Mouse (Mus musculus) heart, embryonic 11.5 days (tissue): Measurements from ENCODE around the gene Cers6. TPM values are rescaled to one million over a fixed set of nuclear protein-coding genes. Genes with fewer than 3 reads are reported as not detected.

Source experiments
- ATAC-seq: fragments of 200-750 bp; cut with Nextera tagmentation; replicated peaks from 2 replicates; pipeline ENCODE4 v1.8.0; 2017; ENCODE audit warnings: moderate library complexity; ENCODE audit not compliant: insufficient number of reproducible peaks, low FRiP score, low TSS enrichment
- H3K27ac ChIP-seq: fragments of 300-500 bp; sonication (generic); 2 replicates; pipeline ENCODE4 v1.5.1; 2014; ENCODE audit warnings: mild to moderate bottlenecking, low read depth, low read length
- H3K27me3 ChIP-seq: fragments of 300-500 bp; sonication (generic); 2 replicates; pipeline ENCODE4 v1.6.1; 2014; ENCODE audit warnings: mild to moderate bottlenecking, low read length, mixed read lengths; ENCODE audit not compliant: control insufficient read depth, insufficient read depth
- H3K36me3 ChIP-seq: fragments of 300-500 bp; sonication (generic); 2 replicates; pipeline ENCODE4 v1.6.1; 2014; ENCODE audit warnings: mild to moderate bottlenecking, low read length, moderate library complexity, mixed read lengths; ENCODE audit not compliant: control insufficient read depth, insufficient read depth
- H3K4me1 ChIP-seq: fragments of 300-500 bp; sonication (generic); 2 replicates; pipeline ENCODE4 v1.6.1; 2014; ENCODE audit warnings: low read length; ENCODE audit not compliant: control insufficient read depth, insufficient read depth
- H3K4me2 ChIP-seq: fragments of 300-500 bp; sonication (generic); 2 replicates; pipeline ENCODE4 v1.6.1; 2014; ENCODE audit warnings: mild to moderate bottlenecking, moderate library complexity
- H3K4me3 ChIP-seq: fragments of 300-500 bp; sonication (generic); 2 replicates; pipeline ENCODE4 v1.5.1; 2014; ENCODE audit warnings: low read depth, low read length
- H3K9ac ChIP-seq: fragments of 300-500 bp; sonication (generic); 2 replicates; pipeline ENCODE4 v1.6.1; 2014; ENCODE audit warnings: mild to moderate bottlenecking, low read depth, low read length, moderate library complexity
- H3K9me3 ChIP-seq: fragments of 300-500 bp; sonication (generic); replicated peaks from 2 replicates; pipeline ENCODE4 v1.6.1; 2016; ENCODE audit warnings: low read length; ENCODE audit not compliant: control insufficient read depth
- WGBS: fragments of 180-500 bp; shearing (Covaris S2); extraction: QIAGEN DNeasy Blood & Tissue Kit; methylation state at CpG from one replicate; pipeline ENCODE4 v1.1.7; 2014; ENCODE audit not compliant: insufficient replicate concordance; 5-methylcytosine and 5-hydroxymethylcytosine counted together
- polyA plus RNA-seq: library from polyadenylated mRNA; unstranded; fragments of >200 nt; fragmentation: Nextera tagmentation; extraction: Ambion mirVana; gene quantifications from 2 replicates; pipeline ENCODE4 v1.2.1, GENCODE M21; 2014

Gene Cers6
- polyA plus RNA-seq, 1 experiment from 2014 or later, result 31.6 TPM

GRCm38 (mm10) chr2:69035457-69035856, 174.2 kb downstream of the Cers6 start:
- Histone ChIP-seq H3K27ac (no peak overlapping the region), H3K36me3 (no peaks in the 10 kb centered on the region), H3K27me3 (no peaks in the 10 kb centered on the region), H3K4me2 (no peak overlapping the region), H3K4me3 (no peak overlapping the region), H3K9me3 (no peaks in the 10 kb centered on the region), H3K9ac (no peak overlapping the region), H3K4me1 (no peaks in the 10 kb centered on the region)
- no peak for ATAC-seq
- 51% methylated on average over 4 of the region's 4 CpGs for WGBS

GRCm38 (mm10) chr2:69037362-69037761, 176.1 kb downstream of the Cers6 start:
- ATAC-seq, result no peak
- Histone ChIP-seq H3K4me2 (no peak overlapping the region), H3K4me3 (no peak overlapping the region), H3K27ac (no peak overlapping the region), H3K9ac (no peak overlapping the region), H3K27me3 (no peaks in the 10 kb centered on the region), H3K4me1 (no peaks in the 10 kb centered on the region), H3K36me3 (no peaks in the 10 kb centered on the region), H3K9me3 (no peaks in the 10 kb centered on the region)
- 74% methylated on average over 2 of the region's 2 CpGs for WGBS

- no peaks in the 10 kb centered on the region for H3K9me3 ChIP-seq
- 0 out of 2 replicates have a peak, but pooled peaks cover 2% of the 10 kb centered on the region for H3K4me1 ChIP-seq
- H3K27ac ChIP-seq, result no peak overlapping the region
- H3K27me3 ChIP-seq, result no peaks in the 10 kb centered on the region
- H3K4me3 ChIP-seq, result no peak overlapping the region
- no peak overlapping the region for H3K4me2 ChIP-seq
- WGBS, result 63% methylated on average over 6 of the region's 6 CpGs
- no peak for ATAC-seq
- no peaks in the 10 kb centered on the region for H3K36me3 ChIP-seq
- H3K9ac ChIP-seq, result no peak overlapping the region
Observed at GRCm38 (mm10) chr2:69042327-69043106, 181.3 kb downstream of the Cers6 start.

GRCm38 (mm10) chr2:69043431-69044118, 182.3 kb downstream of the Cers6 start:
- WGBS, result 78% methylated on average over 4 of the region's 4 CpGs
- Histone ChIP-seq H3K9me3 (no peaks in the 10 kb centered on the region), H3K4me2 (no peak overlapping the region), H3K9ac (no peak overlapping the region), H3K27ac (no peak overlapping the region), H3K4me3 (no peak overlapping the region), H3K4me1 (0 out of 2 replicates have a peak, but pooled peaks cover 2% of the 10 kb centered on the region), H3K27me3 (no peaks in the 10 kb centered on the region), H3K36me3 (no peaks in the 10 kb centered on the region)
- ATAC-seq, result no peak; the same call in 1 of the 2 replicates

GRCm38 (mm10) chr2:69045926-69046325, 184.7 kb downstream of the Cers6 start:
- Histone ChIP-seq H3K27me3 (no peaks in the 10 kb centered on the region), H3K9ac (no peak overlapping the region), H3K36me3 (no peaks in the 10 kb centered on the region), H3K4me3 (no peak overlapping the region), H3K4me1 (0 out of 2 replicates have a peak, but pooled peaks cover 2% of the 10 kb centered on the region), H3K9me3 (no peaks in the 10 kb centered on the region), H3K27ac (no peak overlapping the region), H3K4me2 (no peak overlapping the region)
- 84% methylated on average over 4 of the region's 4 CpGs for WGBS
- no peak for ATAC-seq

- H3K9ac ChIP-seq, result no peak overlapping the region
- no peaks in the 10 kb centered on the region for H3K9me3 ChIP-seq
- no peak overlapping the region for H3K4me3 ChIP-seq
- 89% methylated on average over 7 of the region's 7 CpGs for WGBS
- ATAC-seq, result no peak
- H3K4me1 ChIP-seq, result 0 out of 2 replicates have a peak, but pooled peaks cover 2% of the 10 kb centered on the region
- H3K27ac ChIP-seq, result no peak overlapping the region
- no peak overlapping the region for H3K4me2 ChIP-seq
- no peaks in the 10 kb centered on the region for H3K27me3 ChIP-seq
- H3K36me3 ChIP-seq, result no peaks in the 10 kb centered on the region
Observed at GRCm38 (mm10) chr2:69047297-69047696, 186.1 kb downstream of the Cers6 start.

GRCm38 (mm10) chr2:69047805-69048204, 186.6 kb downstream of the Cers6 start:
- Histone ChIP-seq H3K4me3 (no peak overlapping the region), H3K9me3 (no peaks in the 10 kb centered on the region), H3K36me3 (no peaks in the 10 kb centered on the region), H3K9ac (no peak overlapping the region), H3K4me2 (no peak overlapping the region), H3K27ac (no peak overlapping the region), H3K4me1 (0 out of 2 replicates have a peak, but pooled peaks cover 2% of the 10 kb centered on the region), H3K27me3 (no peaks in the 10 kb centered on the region)
- ATAC-seq, result no peak
- 78% methylated on average over 3 of the region's 3 CpGs for WGBS

- no peak overlapping the region for H3K9ac ChIP-seq
- no peaks in the 10 kb centered on the region for H3K9me3 ChIP-seq
- 0 out of 2 replicates have a peak, but pooled peaks cover 3% of the 10 kb centered on the region for H3K4me1 ChIP-seq
- no peaks in the 10 kb centered on the region for H3K27me3 ChIP-seq
- no peak overlapping the region for H3K27ac ChIP-seq
- H3K4me2 ChIP-seq, result no peak overlapping the region
- 53% methylated on average over 7 of the region's 7 CpGs for WGBS
- no peak for ATAC-seq
- H3K36me3 ChIP-seq, result no peaks in the 10 kb centered on the region
- no peak overlapping the region for H3K4me3 ChIP-seq
Observed at GRCm38 (mm10) chr2:69049179-69049578, 187.9 kb downstream of the Cers6 start.
